Mouse (Mus musculus) spleen, postnatal 4 days (tissue): ENCODE data around the gene Krtap27-1.

Experiments
- DNase-seq, 2 experiments: peaks; one replicate each; pipeline ENCODE4 v3.0.0; 2022; ENCODE audit warnings: low spot score in 2 of 2

The Krtap27-1 gene

GRCm38 (mm10) chr16:88671571-88671970 is at the start of gene Krtap27-1:
Gene Krtap27-1, minus strand, starts transcription at chr16:88671671.
- no peak for DNase-seq

- DNase-seq = no peak
Observed at GRCm38 (mm10) chr16:88720031-88720430, 48.6 kb upstream of the Krtap27-1 start.

GRCm38 (mm10) chr16:88716549-88716948 is 45.1 kb upstream of the Krtap27-1 start:
- DNase-seq = no peak

GRCm38 (mm10) chr16:88711245-88711644 is 39.8 kb upstream of the Krtap27-1 start:
- DNase-seq = no peak

- DNase-seq = no peak
Observed at GRCm38 (mm10) chr16:88710757-88711156, 39.3 kb upstream of the Krtap27-1 start.

GRCm38 (mm10) chr16:88707496-88708012 is 36.1 kb upstream of the Krtap27-1 start, which contains the start of gene 2310061N02Rik:
Gene 2310061N02Rik, minus strand, starts transcription at chr16:88707962.
- DNase-seq = no peak

GRCm38 (mm10) chr16:88701072-88701864 is 29.8 kb upstream of the Krtap27-1 start:
- DNase-seq = peak; percentile 40 to 64

- DNase-seq = no peak
Observed at GRCm38 (mm10) chr16:88696256-88696655, 24.8 kb upstream of the Krtap27-1 start.

GRCm38 (mm10) chr16:88681282-88681681 is 9.8 kb upstream of the Krtap27-1 start:
- DNase-seq = no peak

GRCm38 (mm10) chr16:88679099-88679498 is 7.6 kb upstream of the Krtap27-1 start:
- no peak for DNase-seq

- DNase-seq = no peak
Observed at GRCm38 (mm10) chr16:88657426-88657825, 14.0 kb downstream of the Krtap27-1 start.

- no peak for DNase-seq
Observed at GRCm38 (mm10) chr16:88651952-88652351, 19.5 kb downstream of the Krtap27-1 start.

- no peak for DNase-seq
Observed at GRCm38 (mm10) chr16:88651082-88651481, 20.4 kb downstream of the Krtap27-1 start.

- DNase-seq = no peak
Observed at GRCm38 (mm10) chr16:88647358-88647846, 24.1 kb downstream of the Krtap27-1 start, which contains the start of gene Krtap26-1. Gene Krtap26-1, minus strand, starts transcription at chr16:88647796.

GRCm38 (mm10) chr16:88646366-88647111 is 24.9 kb downstream of the Krtap27-1 start:
- no peak for DNase-seq

- no peak for DNase-seq
Observed at GRCm38 (mm10) chr16:88640053-88640452, 31.4 kb downstream of the Krtap27-1 start.

- no peak for DNase-seq
Observed at GRCm38 (mm10) chr16:88635142-88635541, 36.3 kb downstream of the Krtap27-1 start.

GRCm38 (mm10) chr16:88631474-88631873 is 40.0 kb downstream of the Krtap27-1 start:
- DNase-seq = no peak

GRCm38 (mm10) chr16:88627566-88627965 is 43.9 kb downstream of the Krtap27-1 start, which contains the start of gene 2310079G19Rik:
Gene 2310079G19Rik, minus strand, starts transcription at chr16:88627666.
- DNase-seq = no peak
